Mouse (Mus musculus) testis, adult 2 months (tissue): ENCODE measurements around the gene Gramd1b. TPM values are rescaled to one million over a fixed set of nuclear protein-coding genes. Genes with fewer than 3 reads are reported as not detected.

Experiments
- H3K27ac ChIP-seq: fragments of 200-500 bp; 2 replicates; pipeline ENCODE4 v1.5.1; 2012; ENCODE audit warnings: low read depth, low read length; ENCODE audit not compliant: control insufficient read depth, insufficient read depth
- H3K27me3 ChIP-seq: fragments of 200-500 bp; 2 replicates; pipeline ENCODE4 v1.6.1; 2012; ENCODE audit warnings: mild to moderate bottlenecking, low read length, moderate library complexity; ENCODE audit not compliant: control insufficient read depth, insufficient read depth
- H3K36me3 ChIP-seq: fragments of 200-500 bp; 2 replicates; pipeline ENCODE4 v1.6.1; 2012; ENCODE audit warnings: mild to moderate bottlenecking, low read length; ENCODE audit not compliant: control insufficient read depth, insufficient read depth
- H3K4me1 ChIP-seq: fragments of 200-500 bp; 2 replicates; pipeline ENCODE4 v1.6.1; 2012; ENCODE audit warnings: low read length; ENCODE audit not compliant: control insufficient read depth, insufficient read depth
- H3K4me3 ChIP-seq: fragments of 200-500 bp; 2 replicates; pipeline ENCODE4 v1.5.1; 2012; ENCODE audit warnings: low read depth, mild to moderate bottlenecking, low read length, moderate library complexity, mixed read lengths; ENCODE audit not compliant: control insufficient read depth
- CTCF ChIP-seq: fragments of 200-500 bp; IDR thresholded peaks from 2 replicates; pipeline ENCODE4 v1.5.1; 2012; ENCODE audit warnings: low read depth, mild to moderate bottlenecking, inconsistent platforms, low read length, moderate library complexity; ENCODE audit not compliant: control insufficient read depth, insufficient read depth, insufficient replicate concordance
- POLR2A ChIP-seq: fragments of 200-500 bp; IDR thresholded peaks from 2 replicates; pipeline ENCODE4 v1.6.1; 2012; ENCODE audit warnings: low read depth, mild to moderate bottlenecking, inconsistent platforms, low read length, moderate library complexity; ENCODE audit not compliant: control insufficient read depth
- polyA plus RNA-seq: library from polyadenylated mRNA; depleted of rRNA; stranded (reverse); fragments of >200 nt; gene quantifications from 2 replicates; pipeline ENCODE4 v1.2.3, GENCODE M21; 2012

The Gramd1b gene
- polyA plus RNA-seq, 1 experiment: 143 TPM

DNA sequence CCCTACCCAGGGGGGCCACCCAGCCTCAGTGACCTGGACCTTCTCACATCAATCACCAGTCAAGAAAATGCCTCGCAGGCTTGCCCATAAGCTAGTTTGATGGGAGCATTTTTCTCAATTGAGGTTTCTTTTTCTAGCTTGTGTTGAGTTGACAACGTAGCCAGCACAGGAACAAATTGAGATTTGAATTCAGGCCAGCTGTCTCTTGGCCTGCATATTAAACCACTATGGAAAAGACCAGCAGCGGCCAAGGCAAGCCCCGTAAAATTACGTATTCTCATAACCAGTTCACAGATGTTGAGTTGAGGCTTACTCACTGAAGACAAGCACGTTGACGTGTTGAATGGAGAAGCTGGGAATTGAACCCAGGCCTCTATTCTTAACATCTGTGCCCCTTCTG is 248.2 kb downstream of the Gramd1b start:
- Histone ChIP-seq H3K4me3 (no peak overlapping the region), H3K4me1 (no peaks in the 10 kb centered on the region), H3K36me3 (no peaks in the 10 kb centered on the region), H3K27me3 (no peaks in the 10 kb centered on the region), H3K27ac (no peak overlapping the region)
- TF ChIP-seq CTCF (no peak), POLR2A (no peak)

DNA sequence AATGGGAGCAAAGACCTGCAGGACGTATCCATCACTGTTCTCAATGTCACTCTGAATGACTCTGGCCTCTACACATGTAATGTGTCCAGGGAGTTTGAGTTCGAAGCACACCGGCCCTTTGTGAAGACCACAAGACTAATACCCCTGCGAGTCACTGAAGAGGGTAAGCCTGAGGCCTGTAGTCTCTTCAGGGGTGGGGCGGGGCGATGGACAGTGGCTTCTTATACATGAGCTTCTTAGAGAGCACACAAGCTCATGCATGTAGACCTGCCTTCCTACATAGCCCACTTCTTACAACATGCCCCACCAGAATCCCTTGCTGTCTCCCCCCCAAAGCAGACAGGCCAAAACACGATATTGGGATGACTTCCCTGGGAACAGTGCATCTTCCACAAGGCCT is 251.7 kb downstream of the Gramd1b start:
- TF ChIP-seq POLR2A (no peak), CTCF (no peak)
- Histone ChIP-seq H3K4me1 (no peaks in the 10 kb centered on the region), H3K27me3 (no peaks in the 10 kb centered on the region), H3K27ac (no peak overlapping the region), H3K4me3 (no peak overlapping the region), H3K36me3 (no peaks in the 10 kb centered on the region)

DNA sequence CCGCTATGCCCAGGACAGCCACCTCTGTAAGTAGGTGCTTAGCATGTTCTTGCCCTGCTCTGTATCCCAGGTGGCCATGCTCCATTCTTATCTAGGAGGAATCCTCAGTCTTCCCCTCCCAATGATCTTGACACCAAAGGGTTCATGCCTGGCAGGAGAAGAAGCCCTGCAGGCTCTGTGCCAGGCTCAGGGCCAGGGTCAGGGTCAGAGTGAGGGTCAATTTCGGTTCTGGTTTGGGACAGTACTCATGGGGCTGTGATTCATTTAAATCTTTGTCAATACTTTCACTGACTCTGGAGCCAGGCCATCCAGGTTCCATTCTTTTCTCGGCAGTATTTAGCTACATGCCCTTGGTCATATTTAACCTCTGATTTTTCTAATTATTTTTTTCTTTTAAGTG is 253.5 kb downstream of the Gramd1b start:
- no peaks in the 10 kb centered on the region for H3K4me1 ChIP-seq
- no peak overlapping the region for H3K27ac ChIP-seq
- H3K27me3 ChIP-seq: no peaks in the 10 kb centered on the region
- TF ChIP-seq POLR2A: no peak
- no peak for TF ChIP-seq CTCF
- no peak overlapping the region for H3K4me3 ChIP-seq
- H3K36me3 ChIP-seq: no peaks in the 10 kb centered on the region

DNA sequence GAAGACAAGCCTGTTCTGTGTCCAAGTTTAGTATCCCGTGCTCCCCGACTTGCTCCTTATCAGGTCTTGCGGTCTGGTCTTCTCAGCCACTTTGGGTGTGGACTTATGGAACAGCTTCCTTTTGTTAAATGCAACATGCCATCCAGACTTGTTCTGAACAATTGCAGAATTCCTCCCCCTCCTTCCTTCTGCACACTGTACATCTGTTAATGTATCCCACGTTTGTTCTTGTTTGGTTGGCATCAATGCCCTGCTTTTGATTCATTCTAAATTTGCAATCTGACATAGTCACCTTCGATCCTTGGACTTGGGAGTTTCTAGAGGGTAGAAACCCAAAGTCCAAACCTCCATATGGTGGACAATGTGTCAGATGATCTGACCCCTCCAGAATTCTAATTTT is 255.3 kb downstream of the Gramd1b start:
- no peaks in the 10 kb centered on the region for H3K36me3 ChIP-seq
- no peak for TF ChIP-seq POLR2A
- TF ChIP-seq CTCF: no peak
- H3K27ac ChIP-seq: no peak overlapping the region
- H3K27me3 ChIP-seq: no peaks in the 10 kb centered on the region
- no peak overlapping the region for H3K4me3 ChIP-seq
- no peaks in the 10 kb centered on the region for H3K4me1 ChIP-seq

DNA sequence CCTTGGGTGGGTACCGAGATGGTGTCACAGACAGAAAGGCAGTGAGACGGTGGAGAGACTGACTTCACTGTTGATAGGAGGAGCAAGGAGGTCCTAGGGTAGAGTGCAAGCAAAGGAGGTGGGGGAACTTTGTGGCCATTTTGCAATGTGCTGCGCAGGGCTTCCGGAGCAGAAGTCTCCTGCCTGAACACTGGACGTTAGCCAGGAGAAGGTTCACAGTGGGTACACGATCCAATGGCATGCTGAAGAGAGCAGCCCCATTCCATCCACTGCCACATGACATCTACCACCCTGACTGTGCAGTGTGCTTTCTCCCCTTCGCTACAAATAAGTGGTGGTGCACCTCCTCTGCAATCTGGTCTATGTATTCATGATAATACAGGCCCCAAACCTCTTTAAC is 258.4 kb downstream of the Gramd1b start:
- Histone ChIP-seq H3K36me3 (no peaks in the 10 kb centered on the region), H3K27me3 (no peaks in the 10 kb centered on the region), H3K4me3 (no peak overlapping the region), H3K4me1 (peaks cover 14% of the 10 kb centered on the region), H3K27ac (no peak overlapping the region)
- TF ChIP-seq POLR2A: no peak
- no peak for TF ChIP-seq CTCF

DNA sequence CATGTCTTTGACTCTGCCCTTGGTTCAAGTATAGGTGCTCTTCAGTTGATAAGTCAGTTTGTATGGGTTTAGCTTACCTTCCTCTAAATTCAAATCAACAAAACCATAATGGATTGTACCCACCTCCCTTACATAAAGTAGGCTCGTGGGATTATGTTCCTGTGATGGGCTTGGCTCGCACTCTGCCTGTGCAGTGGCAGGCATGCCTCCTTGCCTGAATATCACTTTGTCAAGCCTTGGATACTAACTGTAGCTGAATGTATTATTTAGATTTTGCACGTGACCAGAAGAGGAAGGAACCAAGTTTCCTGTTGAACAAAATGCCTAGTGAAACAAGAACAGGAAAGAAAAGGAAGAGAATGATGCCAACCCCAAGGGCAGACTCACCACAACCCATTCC is 260.1 kb downstream of the Gramd1b start:
- Histone ChIP-seq H3K4me1 (peaks cover 14% of the 10 kb centered on the region), H3K4me3 (no peak overlapping the region), H3K27ac (no peak overlapping the region), H3K36me3 (no peaks in the 10 kb centered on the region), H3K27me3 (no peaks in the 10 kb centered on the region)
- TF ChIP-seq CTCF: no peak
- TF ChIP-seq POLR2A: no peak

DNA sequence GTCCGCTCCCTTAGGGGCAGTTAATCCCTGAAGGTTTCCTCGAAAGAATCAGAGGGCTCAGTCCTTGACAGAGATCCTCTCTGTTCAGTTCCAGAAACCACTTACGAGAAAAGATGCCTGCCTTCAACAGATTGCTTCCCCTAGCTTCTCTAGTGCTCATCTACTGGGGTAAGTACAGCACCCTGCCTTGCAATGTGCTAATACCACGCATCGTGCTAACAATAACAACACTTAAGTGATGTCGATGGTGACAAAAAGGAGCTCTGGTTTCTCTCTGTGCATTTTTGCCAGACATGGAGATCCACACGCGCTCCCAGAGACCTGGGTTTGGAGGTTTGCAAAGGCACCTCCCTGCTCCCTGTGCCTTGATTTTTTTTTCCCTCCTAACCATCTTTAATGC is 261.3 kb downstream of the Gramd1b start:
- H3K4me3 ChIP-seq: no peak overlapping the region

More for the DNA sequence above, 261.3 kb downstream of the Gramd1b start:
- Histone ChIP-seq H3K36me3 (no peaks in the 10 kb centered on the region), H3K27ac (no peak overlapping the region), H3K4me1 (peaks cover 14% of the 10 kb centered on the region), H3K27me3 (no peaks in the 10 kb centered on the region)
- TF ChIP-seq POLR2A (no peak), CTCF (no peak)
